Mouse (Mus musculus): ENCODE data around the gene Vegfa.

DNA sequence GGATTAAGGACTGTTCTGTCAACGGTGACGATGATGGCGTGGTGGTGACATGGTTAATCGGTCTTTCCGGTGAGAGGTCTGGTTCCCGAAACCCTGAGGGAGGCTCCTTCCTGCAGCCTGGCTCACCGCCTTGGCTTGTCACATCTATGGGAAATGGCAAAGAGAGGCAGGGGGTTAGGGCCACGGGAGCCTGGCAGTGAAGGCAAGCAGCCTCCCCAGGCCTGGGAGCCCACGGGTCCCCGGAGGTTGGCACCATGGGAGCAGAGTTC is 13.5 kb downstream of the Vegfa start:
- TF ChIP-seq MAX (IDR thresholded peaks at IDR 0.05; ENCODE audit: low read depth) (no peak), POLR2AphosphoS2 (IDR thresholded peaks at IDR 0.05; ENCODE audit: insufficient read length, low read depth) (peak; percentile 78), POLR2A (IDR thresholded peaks at IDR 0.05; ENCODE audit: insufficient read length, low read depth) (peak; percentile 53), MYOG (IDR thresholded peaks at IDR 0.05; ENCODE audit: control insufficient read depth in 1 of 3, insufficient read depth in 1 of 3, insufficient read length in 2 of 3, low read depth in 2 of 3) (no peak), MYOD1 (IDR thresholded peaks at IDR 0.05; ENCODE audit: control insufficient read depth in 1 of 3, insufficient read length in 2 of 3, low read depth in 2 of 3) (no peak), USF1 (IDR thresholded peaks at IDR 0.05; ENCODE audit: low read depth) (no peak), TCF3 (IDR thresholded peaks at IDR 0.05; ENCODE audit: insufficient read length, low read depth) (no peak)

All from myocyte (in vitro differentiated cells).